Mouse (Mus musculus) forebrain, embryonic 15.5 days (tissue): ENCODE measurements around the gene Calhm4. TPM values are rescaled to one million over a fixed set of nuclear protein-coding genes. Genes with fewer than 3 reads are reported as not detected.

Experiments
- polyA plus RNA-seq: library from polyadenylated mRNA; unstranded; fragments of >200 nt; fragmentation: Nextera tagmentation; extraction: Ambion mirVana; gene quantifications from 2 replicates; pipeline ENCODE4 v1.2.1, GENCODE M21; 2015

The Calhm4 gene
- polyA plus RNA-seq, 1 experiment from 2014 or later = not detected

Other genes starting within 250 kb of the Calhm4 start
- not detected in 2 replicates for gene Sult3a1, start 186.6 kb downstream of the Calhm4 start, polyA plus RNA-seq
- gene Rsph4a, start 139.2 kb downstream of the Calhm4 start, polyA plus RNA-seq = 0.37 and 0.93 TPM in 2 replicates
- 21.0 and 22.8 TPM in 2 replicates for gene Zup1, start 93.0 kb downstream of the Calhm4 start, polyA plus RNA-seq
- 127 and 131 TPM in 2 replicates for gene Rwdd1, start 24.7 kb downstream of the Calhm4 start, polyA plus RNA-seq
- not detected in 2 replicates for gene Trappc3l, start 6.7 kb downstream of the Calhm4 start, polyA plus RNA-seq
- gene Calhm5, start 52.2 kb upstream of the Calhm4 start, polyA plus RNA-seq = 0.31 and 0.37 TPM in 2 replicates
- gene Calhm6, start 83.7 kb upstream of the Calhm4 start, polyA plus RNA-seq = 0.34 and 0.42 TPM in 2 replicates
- 4.3 and 4.7 TPM in 2 replicates for gene Dse, start 163.4 kb upstream of the Calhm4 start, polyA plus RNA-seq
- 133 and 134 TPM in 2 replicates for gene Tspyl1, start 237.9 kb upstream of the Calhm4 start, polyA plus RNA-seq